Mouse (Mus musculus) kidney, postnatal 14 days (tissue): ENCODE measurements at regions not wholly inside any gene's neighbourhood (a gene's known extent, or its start where the extent isn't known, plus 50 kb on each side); places are given as distances from the start of the nearest gene placed in this dataset.
A peak's percentile ranks its signal among the peaks of the same experiment; 100 is the strongest.

ENCODE experiments used
- DNase-seq: peaks from one replicate; pipeline ENCODE4 v3.0.0; 2022; ENCODE audit warnings: mixed read lengths

DNA sequence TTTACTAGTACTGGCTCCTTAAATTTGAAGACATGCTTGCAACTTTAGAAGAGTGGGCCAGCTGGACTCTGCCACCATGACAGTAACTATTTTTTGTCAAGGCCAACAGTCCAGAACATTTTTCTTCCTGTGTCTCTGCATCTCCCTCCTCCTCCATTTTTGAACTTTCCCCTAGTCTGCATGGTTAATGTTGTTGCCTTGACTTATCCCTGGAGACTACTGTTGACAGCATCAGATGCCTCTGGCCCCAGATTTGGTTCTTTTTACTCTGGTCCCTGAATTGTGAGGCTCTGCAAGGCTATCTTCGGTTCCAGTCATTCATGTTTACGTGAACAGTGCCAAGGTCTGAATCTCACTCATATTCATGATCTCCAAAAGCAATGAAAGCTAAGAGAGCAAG lies 724.4 kb upstream of the 2610301B20Rik start:
- DNase-seq: no peak

DNA sequence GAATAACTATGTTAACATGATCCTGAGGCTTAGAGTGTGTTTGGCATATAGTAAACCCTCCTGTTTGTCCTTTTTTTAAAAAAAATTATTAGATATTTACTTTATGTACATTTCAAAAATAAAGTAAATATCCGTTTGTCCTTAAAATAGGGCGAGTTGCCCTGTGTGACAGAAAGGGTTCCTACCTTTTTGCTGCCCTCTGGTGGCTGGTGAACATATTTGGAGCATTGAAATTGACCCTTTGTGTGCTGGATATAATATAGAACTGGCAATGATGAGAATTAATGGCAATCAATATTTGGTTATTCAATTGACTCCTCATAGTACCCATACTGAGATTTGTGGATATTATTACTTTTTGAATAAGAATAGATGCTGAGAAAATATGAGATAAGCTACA lies 723.8 kb upstream of the 2610301B20Rik start:
- DNase-seq: peak; percentile 27

DNA sequence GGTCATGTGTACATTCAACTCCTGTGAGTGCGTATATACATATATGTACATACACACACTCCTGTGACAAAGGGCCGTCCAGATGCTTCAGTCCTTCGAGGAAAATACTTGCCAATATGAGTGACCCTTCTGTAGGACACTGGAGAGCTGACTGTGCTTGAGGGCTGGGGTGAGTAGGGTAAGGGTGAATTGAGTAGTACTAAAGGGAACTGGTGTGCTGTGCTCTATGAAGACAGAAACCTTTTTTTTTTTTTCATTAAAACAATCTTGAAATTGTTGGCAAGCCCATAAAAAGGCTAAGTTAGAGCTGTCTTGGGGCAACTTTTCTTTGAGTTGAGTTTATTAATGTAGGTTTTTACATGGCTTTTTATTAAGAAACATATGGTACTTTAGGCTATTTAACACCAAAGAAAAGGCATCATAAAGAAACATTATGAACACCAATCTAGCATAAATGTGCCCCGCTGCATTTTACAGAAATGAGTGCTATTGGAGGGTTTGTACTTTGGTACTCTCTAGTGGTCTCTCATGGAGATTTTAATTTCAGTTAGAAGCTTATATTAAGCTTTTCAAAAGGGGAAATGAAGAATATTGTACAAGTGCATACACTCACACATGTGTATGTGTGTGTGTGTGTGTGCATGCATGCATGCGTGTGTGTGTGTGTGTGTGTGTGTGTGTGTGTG lies 718.5 kb upstream of the 2610301B20Rik start:
- DNase-seq: no peak

- DNase-seq: peak; percentile 9
Measured at GRCm38 (mm10) chr4:10189896-10190295, 684.4 kb upstream of the 2610301B20Rik start.

GRCm38 (mm10) chr4:10197245-10197943 lies 676.9 kb upstream of the 2610301B20Rik start:
- DNase-seq: peak; percentile 3

DNA sequence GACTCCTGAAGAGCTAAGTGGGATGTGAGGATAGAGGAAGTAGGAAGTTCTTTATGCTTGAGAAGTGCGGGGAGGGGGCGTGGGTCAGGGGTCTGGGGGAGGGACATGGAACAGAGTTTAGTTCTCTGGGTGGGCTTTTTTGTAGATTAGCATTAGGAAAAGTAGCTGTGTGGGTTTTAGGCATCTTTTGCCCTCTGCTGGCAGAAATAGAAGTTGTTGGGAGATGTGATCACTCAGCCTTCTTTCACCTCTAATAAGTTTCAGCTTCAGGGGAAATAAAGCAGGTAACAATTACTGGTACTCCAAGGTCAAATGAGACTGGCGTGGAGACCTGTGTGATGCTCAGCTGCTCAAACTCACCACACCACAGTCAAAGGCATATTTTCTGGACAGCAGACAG lies 672.5 kb upstream of the 2610301B20Rik start:
- DNase-seq: no peak

DNA sequence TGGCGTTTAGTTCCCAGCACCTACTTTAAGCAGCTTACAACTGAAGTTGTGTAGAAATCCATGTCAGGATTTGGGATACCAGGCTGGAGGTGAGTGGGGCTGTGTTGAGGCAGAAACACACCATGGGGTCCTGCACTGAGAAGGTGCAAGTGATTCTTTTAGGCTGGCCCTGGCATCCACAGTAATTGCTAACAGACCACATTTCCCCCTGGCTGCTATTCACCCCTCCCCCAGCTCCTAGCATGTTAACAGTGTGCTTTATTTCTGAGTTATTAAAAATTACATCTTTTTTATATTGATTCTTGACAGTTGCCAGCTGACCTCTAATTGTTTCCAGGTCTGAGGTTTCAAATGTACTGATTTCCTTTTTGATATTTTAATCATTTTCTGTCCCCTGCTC lies 670.1 kb upstream of the 2610301B20Rik start:
- DNase-seq: no peak

DNA sequence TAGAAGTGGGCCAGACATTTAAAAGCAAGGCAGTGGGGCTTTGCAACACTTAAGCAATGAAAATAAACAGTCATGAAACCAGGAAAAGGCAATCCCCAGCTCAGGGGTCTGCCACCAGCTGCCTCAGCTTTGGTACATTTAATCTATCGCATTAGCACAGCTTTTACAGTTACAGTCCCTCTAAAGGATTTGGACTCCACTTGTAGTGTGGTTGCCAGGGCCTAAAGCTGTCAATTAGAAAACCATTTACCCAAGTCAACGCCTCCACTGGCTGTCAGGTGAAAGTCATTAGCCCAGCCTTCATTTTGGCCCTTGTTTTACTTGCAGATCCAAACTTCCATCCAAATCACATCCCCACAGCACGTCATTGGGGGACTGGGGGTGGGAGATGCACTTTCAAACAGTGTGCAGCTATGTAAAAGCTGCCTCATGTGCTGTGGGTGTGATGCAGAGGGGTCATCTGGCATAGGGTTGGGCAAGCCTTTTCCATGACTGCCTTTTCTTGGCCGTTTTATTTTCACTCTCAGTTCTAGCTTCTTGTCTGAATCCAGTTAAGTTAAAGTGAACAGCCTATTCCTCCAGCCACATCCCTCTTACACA lies 664.9 kb upstream of the 2610301B20Rik start:
- DNase-seq: no peak

GRCm38 (mm10) chr4:10211303-10211702 lies 663.0 kb upstream of the 2610301B20Rik start:
- no peak for DNase-seq

- no peak for DNase-seq
Measured at GRCm38 (mm10) chr4:10235324-10235723, 639.0 kb upstream of the 2610301B20Rik start.

- no peak for DNase-seq
Measured at GRCm38 (mm10) chr4:10242117-10242516, 632.2 kb upstream of the 2610301B20Rik start.

DNA sequence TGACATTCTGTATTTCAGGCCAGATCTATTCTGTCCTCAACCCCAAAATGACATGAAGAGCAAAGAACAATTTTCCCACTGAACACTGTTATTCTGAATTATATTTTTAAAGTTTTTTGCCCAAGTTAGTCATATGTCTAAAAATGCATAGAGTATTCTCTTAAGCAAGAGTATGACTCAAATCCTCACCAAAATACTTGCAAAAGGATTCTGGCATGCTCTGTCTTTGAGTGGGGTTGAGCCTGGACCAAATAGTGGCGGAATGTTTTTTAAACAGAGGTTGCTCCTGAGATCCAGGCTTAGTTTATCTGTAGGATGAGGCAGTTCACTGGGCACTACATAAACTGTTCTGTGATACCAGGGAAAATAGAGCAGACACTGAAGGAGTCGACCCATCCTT lies 631.4 kb upstream of the 2610301B20Rik start:
- DNase-seq: no peak

DNA sequence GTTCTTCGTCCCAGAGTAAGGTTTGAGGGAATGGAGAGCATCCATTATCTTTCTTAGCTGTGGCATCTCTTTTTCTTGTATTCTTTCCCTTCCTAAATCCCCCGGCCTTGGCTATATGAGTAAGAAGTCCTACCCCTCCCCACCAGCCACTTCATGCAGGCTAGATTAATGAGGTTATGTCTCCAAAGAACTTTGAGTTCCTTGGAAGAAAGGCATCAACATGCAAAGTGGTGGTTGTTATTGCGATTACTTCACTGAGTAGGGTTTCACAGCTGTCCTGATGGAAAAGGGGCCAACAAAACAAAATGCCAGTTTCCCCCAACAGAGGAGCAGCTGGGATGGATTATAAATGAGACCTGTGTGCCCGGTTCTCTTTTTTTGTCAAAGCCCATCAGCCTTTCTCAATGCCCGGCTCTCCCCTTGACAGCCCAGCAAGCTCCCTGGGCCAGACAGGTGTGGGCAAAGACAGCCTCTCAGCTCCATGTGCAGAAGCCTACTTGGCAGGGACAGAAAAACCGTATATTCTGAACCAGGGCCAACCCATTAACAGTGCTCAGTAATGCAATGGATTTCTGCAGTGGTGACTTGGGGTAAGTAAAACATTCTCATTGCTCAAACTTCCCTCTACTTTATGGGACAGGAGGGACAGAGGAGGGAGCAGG lies 620.1 kb upstream of the 2610301B20Rik start:
- no peak for DNase-seq

- no peak for DNase-seq
Measured at GRCm38 (mm10) chr4:10257537-10257936, 616.8 kb upstream of the 2610301B20Rik start.

DNA sequence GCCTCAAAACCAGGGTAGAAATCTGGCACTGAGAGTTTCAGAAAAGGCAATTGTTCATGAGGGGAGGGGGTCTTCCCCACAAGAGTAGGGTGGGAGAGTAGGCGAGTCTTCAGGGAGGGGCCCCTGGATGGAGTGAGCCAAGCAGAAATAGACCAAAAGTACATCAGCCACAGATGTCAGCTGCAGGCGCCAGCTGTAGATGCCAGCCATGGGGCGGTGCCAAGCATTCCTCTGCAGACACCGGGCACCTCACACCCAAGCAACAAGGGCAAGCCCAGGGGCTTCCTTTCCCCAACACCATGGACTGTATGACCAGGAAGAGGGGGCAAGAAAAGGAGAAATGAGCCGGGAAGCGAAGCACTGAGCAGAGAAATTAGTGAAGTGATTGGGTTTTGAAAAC lies 613.9 kb upstream of the 2610301B20Rik start:
- DNase-seq: no peak

GRCm38 (mm10) chr4:10265942-10266341 lies 608.4 kb upstream of the 2610301B20Rik start:
- DNase-seq: no peak

- DNase-seq: peak; percentile 37
Measured at GRCm38 (mm10) chr4:10285562-10285961, 588.7 kb upstream of the 2610301B20Rik start.

- no peak for DNase-seq
Measured at GRCm38 (mm10) chr4:10290326-10290725, 584.0 kb upstream of the 2610301B20Rik start.

GRCm38 (mm10) chr4:10295012-10295530 lies 579.2 kb upstream of the 2610301B20Rik start:
- no peak for DNase-seq

GRCm38 (mm10) chr4:10296220-10296619 lies 578.1 kb upstream of the 2610301B20Rik start:
- no peak for DNase-seq

DNA sequence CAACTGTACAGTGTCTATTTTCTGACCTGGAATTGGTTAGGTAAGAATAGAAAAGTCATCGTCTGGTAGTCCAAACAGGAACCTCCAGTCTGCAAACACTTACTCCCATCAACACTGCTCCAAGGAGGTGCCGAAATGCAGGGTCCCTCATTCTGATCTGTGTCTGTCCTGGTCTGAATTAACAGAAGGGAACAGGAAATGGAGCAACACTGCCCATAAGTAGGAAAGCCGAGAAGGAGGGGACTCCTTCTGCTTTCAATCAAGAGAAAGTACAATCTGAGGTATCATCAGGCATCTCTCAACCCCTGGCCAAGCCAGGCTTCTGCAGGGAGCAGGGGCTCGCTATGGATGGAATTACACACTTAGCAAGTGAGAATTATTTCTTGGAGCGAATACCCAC lies 562.4 kb upstream of the 2610301B20Rik start:
- no peak for DNase-seq

DNA sequence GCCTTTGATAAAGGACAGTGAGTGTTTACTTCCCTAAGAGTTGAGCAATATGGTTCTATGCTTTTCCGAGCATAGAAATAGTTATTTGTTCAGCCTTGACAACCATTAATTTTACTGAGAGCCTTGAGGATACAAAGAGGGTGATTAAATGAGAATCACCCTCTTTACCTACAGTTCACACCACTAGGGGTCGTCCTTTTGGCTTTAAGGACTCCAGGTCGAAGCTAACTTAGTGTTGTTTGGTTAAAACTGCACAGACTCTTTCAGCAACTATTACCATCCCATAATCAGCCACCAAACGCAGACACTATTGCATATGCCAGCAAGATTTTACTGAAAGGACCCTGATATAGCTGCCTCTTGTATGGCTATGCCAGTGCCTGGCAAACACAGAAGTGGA lies 559.2 kb upstream of the 2610301B20Rik start:
- DNase-seq: no peak

- no peak for DNase-seq
Measured at GRCm38 (mm10) chr4:10315875-10316274, 558.4 kb upstream of the 2610301B20Rik start.
